Mouse (Mus musculus): ENCODE results near the gene Pnp.
"Not testable (repeated sequence)": the region's sequence is repeated elsewhere in the genome, so short reads cannot be mapped to it uniquely, and the experiment has no call there.

The Pnp gene

GRCm38 (mm10) chr14:50975001-50975400 is 44.1 kb downstream of the Pnp start:
- DNase-seq (ENCODE audit: low spot score), result no peak

DNA sequence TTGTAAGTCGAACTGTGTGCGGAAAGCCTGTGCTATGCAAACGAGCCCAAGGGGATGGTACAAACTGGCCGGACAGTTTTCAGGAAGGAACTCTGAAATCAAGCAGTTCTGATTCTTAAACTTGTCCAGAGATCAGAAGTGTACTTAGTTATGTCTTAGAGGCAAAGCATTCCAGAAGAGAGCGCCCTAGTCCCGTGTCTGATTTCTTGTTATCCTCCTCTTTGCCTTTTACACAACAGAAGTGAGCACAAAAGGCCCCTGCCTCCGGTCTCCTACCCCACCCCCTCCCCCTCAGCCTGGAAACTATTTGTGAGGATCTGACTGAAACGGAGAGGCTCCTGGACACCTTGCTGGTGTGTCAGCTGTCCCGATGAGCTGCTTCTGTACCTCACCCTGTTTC is 45.8 kb downstream of the Pnp start:
- no peak for DNase-seq (ENCODE audit: low spot score)

GRCm38 (mm10) chr14:50978451-50978850 is 47.6 kb downstream of the Pnp start:
- DNase-seq (ENCODE audit: low spot score), result not testable (repeated sequence)

DNA sequence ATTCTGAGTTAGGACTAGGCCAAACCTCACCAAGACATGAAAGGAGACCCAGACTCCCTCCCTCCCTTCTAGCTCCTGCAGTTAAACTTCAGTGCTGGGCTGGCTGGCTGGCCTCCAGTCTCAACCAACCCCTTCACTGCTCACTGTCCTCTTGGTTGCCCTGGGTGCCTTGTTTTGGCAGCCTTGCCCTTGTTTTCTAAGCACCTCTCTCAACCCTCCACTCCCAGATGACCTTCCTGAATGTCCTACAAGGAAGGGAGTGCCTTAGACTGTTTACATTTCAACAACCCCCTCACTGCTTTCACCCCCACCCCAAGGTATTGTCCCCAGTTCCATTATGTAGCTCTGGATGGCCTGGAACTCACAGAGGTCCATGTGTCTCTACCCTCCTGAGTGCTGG is 48.7 kb downstream of the Pnp start:
- DNase-seq (ENCODE audit: low spot score), result no peak

- no peak for DNase-seq (ENCODE audit: low spot score)
Measured at GRCm38 (mm10) chr14:50981207-50981606, 50.3 kb downstream of the Pnp start.

GRCm38 (mm10) chr14:50981837-50982236 is 51.0 kb downstream of the Pnp start:
- DNase-seq (ENCODE audit: low spot score), result no peak

GRCm38 (mm10) chr14:50987668-50988067 is 56.8 kb downstream of the Pnp start:
- DNase-seq (ENCODE audit: low spot score), result no peak

DNA sequence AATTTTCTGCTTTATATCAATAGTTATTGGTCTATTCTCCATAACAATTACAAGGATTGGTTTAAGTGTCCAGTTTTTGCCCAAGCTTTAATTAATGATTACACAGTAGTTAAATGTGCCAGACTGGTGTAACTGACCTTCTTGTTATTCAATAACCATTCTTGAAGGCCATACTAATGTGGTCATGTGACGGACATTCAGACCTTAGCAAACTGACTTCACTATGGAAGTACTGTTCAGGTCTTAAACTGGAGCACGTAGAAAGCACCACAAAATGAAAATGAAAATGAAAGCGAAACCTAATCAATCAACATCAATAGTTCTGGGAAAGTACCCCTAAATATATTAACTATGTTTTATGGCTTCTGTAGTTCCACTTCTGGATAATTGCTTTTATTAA is 60.2 kb downstream of the Pnp start:
- DNase-seq (ENCODE audit: low spot score), result no peak

GRCm38 (mm10) chr14:50997088-50997487 is 66.2 kb downstream of the Pnp start:
- DNase-seq (ENCODE audit: low spot score), result no peak

- DNase-seq (ENCODE audit: low spot score), result no peak
Measured at GRCm38 (mm10) chr14:50997999-50998666, 67.3 kb downstream of the Pnp start.

DNA sequence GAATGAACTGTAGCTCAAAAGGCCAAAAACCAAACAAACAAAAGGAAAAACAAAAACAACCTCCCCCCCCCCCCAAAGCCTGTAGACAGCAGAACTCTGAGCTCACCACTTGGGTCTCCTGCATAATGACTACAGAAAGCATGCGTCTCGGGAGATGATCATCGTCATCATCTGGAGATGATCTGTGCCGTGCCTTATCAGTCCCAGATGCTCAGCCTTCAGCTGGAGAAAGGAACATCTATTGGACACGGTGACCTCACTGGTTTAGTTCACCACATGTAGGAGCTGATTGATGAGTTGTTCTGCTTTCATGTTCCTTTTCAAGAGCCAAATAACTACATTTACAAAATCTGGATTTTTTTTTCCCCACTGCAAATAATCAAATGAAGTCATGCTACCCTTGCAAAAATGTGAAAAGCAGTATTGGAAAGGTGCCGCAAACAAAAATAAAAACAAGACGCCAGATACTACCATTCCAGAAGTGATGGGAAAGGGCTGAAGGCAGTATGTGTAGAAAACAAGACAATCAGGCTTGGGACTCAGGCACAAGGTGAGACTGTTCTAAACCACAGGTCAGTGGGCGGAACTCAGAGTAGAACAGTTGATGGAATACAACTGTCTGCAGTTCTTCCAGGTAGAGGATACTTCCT is 76.4 kb downstream of the Pnp start, which contains the start of gene Rnase10:
Rnase10 (plus strand) TSS at position 600 of the 650 bp plus-strand sequence.
- DNase-seq (ENCODE audit: low spot score), result no peak

- DNase-seq (ENCODE audit: low spot score), result peak; percentile 60
Measured at GRCm38 (mm10) chr14:51007914-51008713, 77.2 kb downstream of the Pnp start.

DNA sequence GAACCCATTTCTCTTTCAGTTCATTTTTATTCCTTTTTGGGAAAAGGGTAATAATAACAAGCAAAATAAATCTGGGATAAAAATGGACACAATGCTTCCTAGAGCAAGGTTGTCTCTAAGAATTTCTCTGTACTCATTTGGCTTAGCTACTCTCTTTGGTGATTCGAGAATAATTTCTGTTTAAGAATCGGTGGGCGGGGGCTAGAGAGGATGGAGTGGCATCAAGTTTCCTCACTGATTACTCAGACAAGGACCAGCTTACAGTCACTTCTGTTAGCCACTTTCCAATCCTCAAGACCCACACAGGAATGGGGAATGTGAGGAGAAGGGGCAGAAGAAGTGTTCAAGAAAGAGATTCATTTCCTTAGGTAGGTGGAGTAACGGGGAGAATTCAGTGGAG is 77.9 kb downstream of the Pnp start:
- no peak for DNase-seq (ENCODE audit: low spot score)

DNA sequence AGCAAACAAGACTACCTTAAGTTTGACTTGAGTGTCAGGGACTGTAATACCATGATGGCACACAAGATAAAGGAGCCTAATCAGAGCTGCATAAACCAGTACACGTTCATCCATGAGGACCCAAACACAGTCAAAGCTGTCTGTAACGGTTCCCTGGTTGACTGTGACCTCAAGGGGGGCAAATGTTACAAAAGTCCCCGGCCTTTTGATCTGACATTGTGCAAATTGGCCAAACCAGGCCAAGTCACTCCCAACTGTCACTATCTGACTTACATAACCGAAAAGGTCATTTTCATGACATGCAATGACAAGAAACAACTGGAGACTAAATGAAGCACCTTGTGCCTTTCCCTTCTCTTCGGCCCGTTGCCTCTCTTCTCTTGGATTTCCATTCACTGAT is 78.7 kb downstream of the Pnp start:
- DNase-seq (ENCODE audit: low spot score), result no peak

GRCm38 (mm10) chr14:51014724-51015123 is 83.8 kb downstream of the Pnp start:
- not testable (repeated sequence) for DNase-seq (ENCODE audit: low spot score)
